In the genomic region with DNA sequence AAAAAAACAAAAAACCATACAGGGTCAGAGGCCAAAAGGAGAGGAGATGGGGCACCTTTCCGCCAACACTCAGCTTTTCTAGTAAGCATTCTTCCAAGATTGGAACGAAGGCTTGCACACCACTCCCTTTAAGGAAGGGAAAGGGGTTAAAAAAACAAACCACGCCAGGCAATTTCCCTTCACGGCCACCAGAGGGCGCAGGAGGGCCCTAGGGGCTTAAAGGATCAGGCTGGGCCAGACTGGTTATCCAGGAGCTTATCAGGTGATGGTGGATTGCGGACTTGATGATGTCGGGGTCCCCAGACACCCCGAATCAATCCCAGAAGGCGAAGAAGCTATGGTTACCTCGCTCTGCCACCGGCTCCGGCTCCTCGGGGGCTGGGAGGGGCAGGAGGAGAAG, we compare ENCODE assay signal across 9 mouse cellular contexts. TPM values are rescaled to one million over a fixed set of nuclear protein-coding genes. Genes with fewer than 3 reads are reported as not detected.
A peak's percentile ranks its signal among the peaks of the same experiment; 100 is the strongest.
DNase-seq lines count a peak whose midpoint lies in the region; ATAC-seq and TF ChIP-seq lines count a peak whose summit lies in the region.
"Had no signal": no experiment of that assay in that cellular context is flagged by ENCODE, and none has a peak within 500 bp of the region (broad histone marks: within the 10 kb centered on the region; RNA-seq: fewer than 3 reads in every experiment).

No protein-coding gene starts in this region.

- no peaks in the 10 kb centered on the region for H3K27me3 ChIP-seq in hindbrain, embryonic 11.5 days (ENCODE audit: control insufficient read depth, insufficient read depth, low read length)
- H3K27me3 ChIP-seq in hindbrain, embryonic 12.5 days = peaks cover 9% of the 10 kb centered on the region
- H3K27me3 ChIP-seq in E14TG2a.4 (ENCODE audit: insufficient read depth, low read length) = peaks cover 3% of the 10 kb centered on the region; the same call in 1 of the 2 replicates
- H3K27me3 ChIP-seq in intestine, embryonic 14.5 days (replicated peaks; ENCODE audit: control insufficient read depth, insufficient read depth, low read length) = no peaks in the 10 kb centered on the region

- H3K4me3 ChIP-seq in hindbrain, embryonic 11.5 days (ENCODE audit: low read depth, low read length) = no peak overlapping the region
- no peak overlapping the region for H3K4me3 ChIP-seq in hindbrain, embryonic 12.5 days
- peak overlapping the region; percentile 43 for H3K4me3 ChIP-seq in E14TG2a.4 (replicated peaks; ENCODE audit: low read length)
- no peak overlapping the region for H3K4me3 ChIP-seq in intestine, embryonic 14.5 days (ENCODE audit: low read depth, low read length)
- H3K4me3 ChIP-seq: erythroblast, embryonic 14.5 days had no signal

- peak; percentile 77 for DNase-seq in hindbrain, embryonic 11.5 days (ENCODE audit: low spot score)
- peak; percentile 60 for DNase-seq in embryo, embryonic 10 days (ENCODE audit: low spot score)
- DNase-seq in intestine, embryonic 14.5 days (ENCODE audit: low spot score) = no peak
- DNase-seq in cerebellum, adult 11 months = no peak
- no peak for DNase-seq in gastrocnemius, postnatal 25 days

- no peak for ATAC-seq in hindbrain, embryonic 11.5 days (ENCODE audit: low FRiP score)
- no peak for ATAC-seq in hindbrain, embryonic 12.5 days (ENCODE audit: low FRiP score)
- no peak for ATAC-seq in intestine, embryonic 14.5 days (replicated peaks; ENCODE audit: low FRiP score, low TSS enrichment, low read depth)
- ATAC-seq in megakaryocyte progenitor cell, adult 5-6 weeks (replicated peaks; ENCODE audit: poor library complexity) = peak; percentile 69

- 0 out of 2 replicates have a peak, but pooled peaks cover 2% of the 10 kb centered on the region for H3K4me1 ChIP-seq in hindbrain, embryonic 11.5 days (replicated peaks; ENCODE audit: control insufficient read depth, insufficient read depth, low read length)
- peaks cover 22% of the 10 kb centered on the region for H3K4me1 ChIP-seq in hindbrain, embryonic 12.5 days
- peaks cover 67% of the 10 kb centered on the region for H3K4me1 ChIP-seq in E14TG2a.4 (replicated peaks; ENCODE audit: low read depth, low read length)
- peaks cover 26% of the 10 kb centered on the region for H3K4me1 ChIP-seq in intestine, embryonic 14.5 days (replicated peaks; ENCODE audit: control insufficient read depth, insufficient read depth, low read length)

- H3K9ac ChIP-seq in hindbrain, embryonic 11.5 days (ENCODE audit: low read depth, low read length) = no peak overlapping the region
- H3K9ac ChIP-seq in hindbrain, embryonic 12.5 days = no peak overlapping the region
- H3K9ac ChIP-seq in intestine, embryonic 14.5 days (ENCODE audit: low read length) = no peak overlapping the region

- no peaks in the 10 kb centered on the region for H3K36me3 ChIP-seq in hindbrain, embryonic 11.5 days (ENCODE audit: control insufficient read depth, insufficient read depth, low read length)
- no peaks in the 10 kb centered on the region for H3K36me3 ChIP-seq in hindbrain, embryonic 12.5 days
- peaks cover 4% of the 10 kb centered on the region for H3K36me3 ChIP-seq in E14TG2a.4 (ENCODE audit: insufficient read depth, low read length)
- H3K36me3 ChIP-seq in intestine, embryonic 14.5 days (ENCODE audit: control insufficient read depth, insufficient read depth, low read length) = no peaks in the 10 kb centered on the region

- peak; percentile 100 for TF ChIP-seq CTCF in E14TG2a.4 (conservative IDR thresholded peaks at IDR 0.05; ENCODE audit: low read length)

- no peak overlapping the region for H3K4me2 ChIP-seq in hindbrain, embryonic 11.5 days (replicated peaks; ENCODE audit: low read depth, low read length)
- H3K4me2 ChIP-seq in hindbrain, embryonic 12.5 days (replicated peaks) = no peak overlapping the region
- H3K4me2 ChIP-seq in intestine, embryonic 14.5 days (ENCODE audit: low read length) = peak overlapping the region; percentile 11; the same call in 1 of the 2 replicates

- 28% methylated on average over 13 of the region's 13 CpGs for WGBS in hindbrain, embryonic 11.5 days
- WGBS in hindbrain, embryonic 12.5 days = 32% methylated on average over 13 of the region's 13 CpGs
- WGBS in intestine, embryonic 14.5 days = 31% methylated on average over 13 of the region's 13 CpGs

- no peak overlapping the region for H3K27ac ChIP-seq in hindbrain, embryonic 11.5 days (ENCODE audit: low read depth, low read length)
- no peak overlapping the region for H3K27ac ChIP-seq in hindbrain, embryonic 12.5 days
- no peak overlapping the region; the same call in 1 of the 2 replicates for H3K27ac ChIP-seq in intestine, embryonic 14.5 days (ENCODE audit: low read depth)

- no peaks in the 10 kb centered on the region for H3K9me3 ChIP-seq in hindbrain, embryonic 11.5 days (ENCODE audit: control insufficient read depth, low read length)
- H3K9me3 ChIP-seq in hindbrain, embryonic 12.5 days (replicated peaks) = no peaks in the 10 kb centered on the region
- no peaks in the 10 kb centered on the region for H3K9me3 ChIP-seq in E14TG2a.4 (ENCODE audit: low read length)
- H3K9me3 ChIP-seq in intestine, embryonic 14.5 days (ENCODE audit: control insufficient read depth, low read length) = no peaks in the 10 kb centered on the region

RNA-seq across cellular contexts. Expression of a gene that starts 2.9 kb away (rescaled TPM):
- polyA plus RNA-seq in hindbrain, embryonic 11.5 days (2014; fragmentation: Nextera tagmentation; extraction: Ambion mirVana) = 18.1 and 27.4 TPM in 2 replicates
- polyA plus RNA-seq in hindbrain, embryonic 12.5 days (2016; fragmentation: Nextera tagmentation; extraction: Ambion mirVana) = 19.2 and 72.4 TPM in 2 replicates
- 18.6 and 21.1 TPM in 2 replicates for polyA plus RNA-seq in intestine, embryonic 14.5 days (2014; fragmentation: Nextera tagmentation; extraction: Ambion mirVana)
- 5.6 and 8.0 TPM in 2 replicates for total RNA-seq in megakaryocyte progenitor cell, adult 5-6 weeks (2015)
- total RNA-seq in megakaryocyte progenitor cell, adult 5-6 weeks (2017) = 16.5 and 17.4 TPM in 2 replicates
- 100 to 1,000 TPM; 151 to 768 TPM for total RNA-seq in gastrocnemius, postnatal 25 days (2021)

RNA-seq across cellular contexts. Expression of a gene that starts 10.8 kb away (rescaled TPM):
- polyA plus RNA-seq in hindbrain, embryonic 11.5 days (2014; fragmentation: Nextera tagmentation; extraction: Ambion mirVana) = 1.8 and 2.5 TPM in 2 replicates
- polyA plus RNA-seq in hindbrain, embryonic 12.5 days (2016; fragmentation: Nextera tagmentation; extraction: Ambion mirVana) = 2.2 and 3.1 TPM in 2 replicates
- polyA plus RNA-seq in intestine, embryonic 14.5 days (2014; fragmentation: Nextera tagmentation; extraction: Ambion mirVana) = 1.5 and 1.7 TPM in 2 replicates
- 4.8 and 5.2 TPM in 2 replicates for total RNA-seq in megakaryocyte progenitor cell, adult 5-6 weeks (2015)
- 2.1 and 6.0 TPM in 2 replicates for total RNA-seq in megakaryocyte progenitor cell, adult 5-6 weeks (2017)
- under 1 TPM in 1 of 2 experiments, not detected in 1; 0.29 TPM for total RNA-seq in gastrocnemius, postnatal 25 days (2021)
- polyA plus RNA-seq: erythroblast, embryonic 14.5 days had no signal

RNA-seq across cellular contexts. Expression of a gene that starts 11.8 kb away (rescaled TPM):
- polyA plus RNA-seq in hindbrain, embryonic 11.5 days (2014; fragmentation: Nextera tagmentation; extraction: Ambion mirVana) = 38.8 and 44.0 TPM in 2 replicates
- 65.8 and 72.0 TPM in 2 replicates for polyA plus RNA-seq in hindbrain, embryonic 12.5 days (2016; fragmentation: Nextera tagmentation; extraction: Ambion mirVana)
- polyA plus RNA-seq in intestine, embryonic 14.5 days (2014; fragmentation: Nextera tagmentation; extraction: Ambion mirVana) = 53.4 and 58.7 TPM in 2 replicates
- 85.6 and 97.7 TPM in 2 replicates for total RNA-seq in megakaryocyte progenitor cell, adult 5-6 weeks (2015)
- total RNA-seq in megakaryocyte progenitor cell, adult 5-6 weeks (2017) = 106 and 112 TPM in 2 replicates
- 10 to 100 TPM; 20.6 to 22.3 TPM for total RNA-seq in gastrocnemius, postnatal 25 days (2021)

RNA-seq across cellular contexts. Expression of a gene that starts 19.0 kb away (rescaled TPM):
- polyA plus RNA-seq in hindbrain, embryonic 11.5 days (2014; fragmentation: Nextera tagmentation; extraction: Ambion mirVana) = 1.2 and 1.3 TPM in 2 replicates
- 2.5 and 3.6 TPM in 2 replicates for polyA plus RNA-seq in hindbrain, embryonic 12.5 days (2016; fragmentation: Nextera tagmentation; extraction: Ambion mirVana)
- 0.57 and 0.77 TPM in 2 replicates for polyA plus RNA-seq in intestine, embryonic 14.5 days (2014; fragmentation: Nextera tagmentation; extraction: Ambion mirVana)
- 0.59 and 0.95 TPM in 2 replicates for total RNA-seq in megakaryocyte progenitor cell, adult 5-6 weeks (2015)
- total RNA-seq in megakaryocyte progenitor cell, adult 5-6 weeks (2017) = 1.3 and 1.4 TPM in 2 replicates
- total RNA-seq in gastrocnemius, postnatal 25 days (2021) = not detected

RNA-seq across cellular contexts. Expression of a gene that starts 34.1 kb away (rescaled TPM):
- polyA plus RNA-seq in hindbrain, embryonic 11.5 days (2014; fragmentation: Nextera tagmentation; extraction: Ambion mirVana) = 14.3 and 15.2 TPM in 2 replicates
- 32.9 and 33.2 TPM in 2 replicates for polyA plus RNA-seq in hindbrain, embryonic 12.5 days (2016; fragmentation: Nextera tagmentation; extraction: Ambion mirVana)
- polyA plus RNA-seq in intestine, embryonic 14.5 days (2014; fragmentation: Nextera tagmentation; extraction: Ambion mirVana) = 5.6 and 6.7 TPM in 2 replicates
- not detected in 2 replicates for total RNA-seq in megakaryocyte progenitor cell, adult 5-6 weeks (2015)
- not detected in 2 replicates for total RNA-seq in megakaryocyte progenitor cell, adult 5-6 weeks (2017)
- total RNA-seq in gastrocnemius, postnatal 25 days (2021) = under 1 TPM in 1 of 2 experiments, not detected in 1; 0.16 TPM

Comparison
In these comparisons a context has a peak if more than half of its experiments do, and no peak if none do; other contexts are left out.
1. DNase-seq: peak in hindbrain, embryonic 11.5 days (single experiment) and embryo, embryonic 10 days (single experiment); none in intestine, embryonic 14.5 days (single experiment), cerebellum, adult 11 months (single experiment) and gastrocnemius, postnatal 25 days (single experiment).